Mouse (Mus musculus): ENCODE results near the gene Ccz1. TPM values are rescaled to one million over a fixed set of nuclear protein-coding genes. Genes with fewer than 3 reads are reported as not detected.
A peak's percentile ranks its signal among the peaks of the same experiment; 100 is the strongest.

Ccz1 gene
- 33.4 and 42.0 TPM in 2 replicates for total RNA-seq (2014; rRNA removed)
- polyA plus RNA-seq (2012; rRNA removed) = 7.3 and 9.1 TPM in 2 replicates

GRCm38 (mm10) chr5:144014551-144015311, at the start of gene Ccz1:
Gene Ccz1, minus strand, starts transcription at chr5:144014877.
- H3K79me2 ChIP-seq (ENCODE audit: control insufficient read depth, insufficient read depth, low read length) = no peaks in the 10 kb centered on the region
- H3K36me3 ChIP-seq (ENCODE audit: control insufficient read depth, insufficient read depth, low read length) = peaks cover 21% of the 10 kb centered on the region
- peak within 1 kb of the TSS; percentile 95 for H3K9ac ChIP-seq (ENCODE audit: low read depth, low read length)
- WGBS = 3% methylated on average over 47 of the region's 47 CpGs
- H3K27ac ChIP-seq (replicated peaks; ENCODE audit: insufficient read depth, low read depth, low read length) = peak within 1 kb of the TSS; percentile 74
- no peaks in the 10 kb centered on the region for H3K27me3 ChIP-seq (ENCODE audit: control insufficient read depth, insufficient read depth, low read length)
- H3K4me1 ChIP-seq (ENCODE audit: control insufficient read depth, insufficient read depth, low read length) = peaks cover 3% of the 10 kb centered on the region
- DNase-seq (ENCODE audit: extremely low read depth, low read depth, low spot score) = peak; percentile 80
- H3K4me3 ChIP-seq (ENCODE audit: insufficient read depth, low read depth, low read length) = peak within 1 kb of the TSS; percentile 87
- TF ChIP-seq CTCF (IDR thresholded peaks at IDR 0.05; ENCODE audit: low read depth, low read length) (no peak), POLR2A (IDR thresholded peaks at IDR 0.05; ENCODE audit: extremely low read depth, insufficient read depth, low read length) (0 out of 2 replicates have a peak, but pooled peaks have one; percentile 45)

- no peaks in the 10 kb centered on the region for H3K79me2 ChIP-seq (ENCODE audit: control insufficient read depth, insufficient read depth, low read length)
- TF ChIP-seq CTCF (IDR thresholded peaks at IDR 0.05; ENCODE audit: low read depth, low read length) = no peak
- DNase-seq (ENCODE audit: extremely low read depth, low read depth, low spot score) = no peak
- WGBS = 71% methylated on average over 5 of the region's 5 CpGs
- no peak overlapping the region for H3K4me3 ChIP-seq (ENCODE audit: insufficient read depth, low read depth, low read length)
- H3K27ac ChIP-seq (replicated peaks; ENCODE audit: insufficient read depth, low read depth, low read length) = no peak overlapping the region
- no peaks in the 10 kb centered on the region for H3K4me1 ChIP-seq (ENCODE audit: control insufficient read depth, insufficient read depth, low read length)
- no peak overlapping the region for H3K9ac ChIP-seq (ENCODE audit: low read depth, low read length)
- no peaks in the 10 kb centered on the region for H3K36me3 ChIP-seq (ENCODE audit: control insufficient read depth, insufficient read depth, low read length)
- H3K27me3 ChIP-seq (ENCODE audit: control insufficient read depth, insufficient read depth, low read length) = no peaks in the 10 kb centered on the region
Observed at GRCm38 (mm10) chr5:144064093-144064492, 49.4 kb upstream of the Ccz1 start.

- H3K4me3 ChIP-seq (ENCODE audit: insufficient read depth, low read depth, low read length) = no peak overlapping the region
- no peak overlapping the region for H3K27ac ChIP-seq (replicated peaks; ENCODE audit: insufficient read depth, low read depth, low read length)
- H3K36me3 ChIP-seq (ENCODE audit: control insufficient read depth, insufficient read depth, low read length) = no peaks in the 10 kb centered on the region
- H3K27me3 ChIP-seq (ENCODE audit: control insufficient read depth, insufficient read depth, low read length) = no peaks in the 10 kb centered on the region
- 59% methylated on average over 6 of the region's 6 CpGs for WGBS
- TF ChIP-seq POLR2A (IDR thresholded peaks at IDR 0.05; ENCODE audit: extremely low read depth, insufficient read depth, low read length) = no peak
- TF ChIP-seq CTCF (IDR thresholded peaks at IDR 0.05; ENCODE audit: low read depth, low read length) = no peak
- H3K4me1 ChIP-seq (ENCODE audit: control insufficient read depth, insufficient read depth, low read length) = no peaks in the 10 kb centered on the region
- no peaks in the 10 kb centered on the region for H3K79me2 ChIP-seq (ENCODE audit: control insufficient read depth, insufficient read depth, low read length)
- DNase-seq (ENCODE audit: extremely low read depth, low read depth, low spot score) = peak; percentile 8
- H3K9ac ChIP-seq (ENCODE audit: low read depth, low read length) = no peak overlapping the region
Observed at GRCm38 (mm10) chr5:144054340-144054739, 39.7 kb upstream of the Ccz1 start.

GRCm38 (mm10) chr5:144053450-144053849, 38.8 kb upstream of the Ccz1 start:
- Histone ChIP-seq H3K4me3 (ENCODE audit: insufficient read depth, low read depth, low read length) (no peak overlapping the region), H3K9ac (ENCODE audit: low read depth, low read length) (no peak overlapping the region), H3K27me3 (ENCODE audit: control insufficient read depth, insufficient read depth, low read length) (no peaks in the 10 kb centered on the region), H3K36me3 (ENCODE audit: control insufficient read depth, insufficient read depth, low read length) (no peaks in the 10 kb centered on the region), H3K4me1 (ENCODE audit: control insufficient read depth, insufficient read depth, low read length) (no peaks in the 10 kb centered on the region), H3K79me2 (ENCODE audit: control insufficient read depth, insufficient read depth, low read length) (no peaks in the 10 kb centered on the region), H3K27ac (replicated peaks; ENCODE audit: insufficient read depth, low read depth, low read length) (no peak overlapping the region)
- TF ChIP-seq POLR2A (IDR thresholded peaks at IDR 0.05; ENCODE audit: extremely low read depth, insufficient read depth, low read length) (no peak), CTCF (IDR thresholded peaks at IDR 0.05; ENCODE audit: low read depth, low read length) (no peak)
- WGBS = 32% methylated on average over 3 of the region's 3 CpGs
- DNase-seq (ENCODE audit: extremely low read depth, low read depth, low spot score) = no peak

GRCm38 (mm10) chr5:144051268-144051667, 36.6 kb upstream of the Ccz1 start:
- Histone ChIP-seq H3K36me3 (ENCODE audit: control insufficient read depth, insufficient read depth, low read length) (no peaks in the 10 kb centered on the region), H3K27ac (replicated peaks; ENCODE audit: insufficient read depth, low read depth, low read length) (no peak overlapping the region), H3K4me3 (ENCODE audit: insufficient read depth, low read depth, low read length) (no peak overlapping the region), H3K27me3 (ENCODE audit: control insufficient read depth, insufficient read depth, low read length) (no peaks in the 10 kb centered on the region), H3K79me2 (ENCODE audit: control insufficient read depth, insufficient read depth, low read length) (no peaks in the 10 kb centered on the region), H3K9ac (ENCODE audit: low read depth, low read length) (no peak overlapping the region), H3K4me1 (ENCODE audit: control insufficient read depth, insufficient read depth, low read length) (no peaks in the 10 kb centered on the region)
- DNase-seq (ENCODE audit: extremely low read depth, low read depth, low spot score) = no peak
- TF ChIP-seq CTCF (IDR thresholded peaks at IDR 0.05; ENCODE audit: low read depth, low read length) (peak; percentile 38; the same call in 1 of the 2 replicates), POLR2A (IDR thresholded peaks at IDR 0.05; ENCODE audit: extremely low read depth, insufficient read depth, low read length) (no peak)

- 65% methylated on average over 3 of the region's 3 CpGs for WGBS
- H3K9ac ChIP-seq (ENCODE audit: low read depth, low read length) = no peak overlapping the region
- no peak for DNase-seq (ENCODE audit: extremely low read depth, low read depth, low spot score)
- TF ChIP-seq CTCF (IDR thresholded peaks at IDR 0.05; ENCODE audit: low read depth, low read length) (no peak), POLR2A (IDR thresholded peaks at IDR 0.05; ENCODE audit: extremely low read depth, insufficient read depth, low read length) (no peak)
- no peaks in the 10 kb centered on the region for H3K4me1 ChIP-seq (ENCODE audit: control insufficient read depth, insufficient read depth, low read length)
- no peaks in the 10 kb centered on the region for H3K27me3 ChIP-seq (ENCODE audit: control insufficient read depth, insufficient read depth, low read length)
- no peak overlapping the region for H3K4me3 ChIP-seq (ENCODE audit: insufficient read depth, low read depth, low read length)
- H3K36me3 ChIP-seq (ENCODE audit: control insufficient read depth, insufficient read depth, low read length) = no peaks in the 10 kb centered on the region
- H3K27ac ChIP-seq (replicated peaks; ENCODE audit: insufficient read depth, low read depth, low read length) = no peak overlapping the region
- no peaks in the 10 kb centered on the region for H3K79me2 ChIP-seq (ENCODE audit: control insufficient read depth, insufficient read depth, low read length)
Observed at GRCm38 (mm10) chr5:144049881-144050280, 35.2 kb upstream of the Ccz1 start.

Measured in liver, adult 2 months (tissue).